Mouse (Mus musculus) heart, postnatal 0 days (tissue): ENCODE results near the gene Kcnab3.

Experiments
- CTCF ChIP-seq: IDR thresholded peaks from 2 replicates; pipeline ENCODE4 v1.5.1; 2016; ENCODE audit warnings: antibody characterized with exemption, control low read depth, low read depth
- EP300 ChIP-seq: IDR thresholded peaks from 2 replicates; pipeline ENCODE4 v1.6.1; 2016; ENCODE audit warnings: antibody characterized with exemption, low read depth

GRCm38 (mm10) chr11:69372056-69372779 lies 46.2 kb downstream of the Kcnab3 start:
- TF ChIP-seq CTCF: no peak
- no peak for TF ChIP-seq EP300
